Mouse (Mus musculus): Measurements from ENCODE around the gene Syngr3.

Gene Syngr3

DNA sequence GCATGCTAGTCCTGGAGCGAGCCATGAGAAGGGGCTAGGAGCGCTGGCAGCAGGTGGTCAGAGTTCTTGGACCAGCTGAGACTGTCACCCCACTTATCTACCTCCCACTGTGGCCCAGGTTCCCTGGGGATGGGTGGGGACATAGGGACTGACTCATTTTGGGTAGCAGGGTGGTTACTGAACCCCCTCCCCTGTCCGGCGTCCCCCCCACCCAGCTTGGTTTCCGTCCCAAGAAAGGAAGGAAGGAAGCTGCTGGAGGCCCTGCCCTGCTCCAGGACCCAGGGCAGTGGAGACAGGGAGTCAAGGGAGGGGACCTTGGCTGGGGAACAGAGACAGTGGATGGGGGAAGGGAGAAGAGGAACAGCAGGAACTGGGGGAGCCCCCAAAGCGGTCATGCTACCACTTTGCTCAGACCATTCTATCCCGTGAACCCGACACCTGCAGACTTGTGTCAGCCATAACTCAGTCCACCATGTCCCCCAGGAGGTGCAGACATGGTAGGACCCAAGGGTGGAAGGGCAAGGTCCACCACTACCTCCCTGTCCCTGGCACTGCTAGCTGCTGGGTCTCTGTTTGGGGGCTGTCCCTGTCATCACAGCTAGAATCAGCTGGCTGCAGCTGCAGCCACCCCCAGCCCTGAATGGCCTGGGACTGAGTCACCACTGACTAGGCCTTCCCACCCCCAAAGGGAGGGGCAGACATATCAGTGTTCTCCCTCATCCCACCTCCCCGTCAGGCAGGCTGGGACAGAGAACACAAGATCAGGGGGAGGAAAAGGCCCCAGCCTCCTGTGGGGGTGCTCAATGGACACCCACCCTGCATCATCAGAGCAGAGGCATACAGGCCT, 44.7 kb downstream of the Syngr3 start:
- DNase-seq (ENCODE audit: low read depth, low spot score): no peak

DNA sequence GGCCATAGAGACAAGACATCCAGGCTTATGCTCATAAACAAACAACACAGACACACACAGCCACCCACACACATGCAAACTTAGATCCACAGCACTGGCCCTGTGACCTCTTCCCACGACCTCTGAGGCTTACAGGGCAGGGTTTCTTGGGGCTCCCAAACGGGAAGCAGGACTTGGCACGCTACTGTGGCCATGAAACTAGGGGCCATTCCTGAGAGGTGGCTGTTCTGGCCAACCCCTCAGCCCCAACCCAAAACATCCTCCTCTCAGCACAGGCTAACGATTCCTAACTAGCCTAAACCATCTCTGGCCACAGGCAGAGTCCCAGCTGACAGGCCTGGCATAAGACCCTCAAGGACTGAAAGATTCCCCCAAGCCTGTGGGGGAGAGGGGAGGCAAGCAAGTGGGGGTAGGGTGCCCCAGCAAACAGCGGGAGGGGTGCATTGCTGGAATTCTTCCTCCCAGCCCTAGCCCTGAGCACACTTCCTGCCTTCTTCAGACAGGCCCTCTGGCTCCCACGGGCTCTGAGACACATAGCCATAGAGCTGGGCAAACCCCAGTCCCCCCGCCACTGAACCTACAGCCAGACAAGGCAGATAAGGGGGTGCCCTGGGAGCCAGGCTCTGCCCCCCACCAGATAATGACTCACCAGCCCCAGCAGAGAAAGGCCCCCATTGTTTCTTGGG, 45.6 kb downstream of the Syngr3 start:
- no peak for DNase-seq (ENCODE audit: low read depth, low spot score)

- no peak for DNase-seq (ENCODE audit: low read depth, low spot score)
Measured at GRCm38 (mm10) chr17:24642791-24643343, 46.9 kb downstream of the Syngr3 start.

DNA sequence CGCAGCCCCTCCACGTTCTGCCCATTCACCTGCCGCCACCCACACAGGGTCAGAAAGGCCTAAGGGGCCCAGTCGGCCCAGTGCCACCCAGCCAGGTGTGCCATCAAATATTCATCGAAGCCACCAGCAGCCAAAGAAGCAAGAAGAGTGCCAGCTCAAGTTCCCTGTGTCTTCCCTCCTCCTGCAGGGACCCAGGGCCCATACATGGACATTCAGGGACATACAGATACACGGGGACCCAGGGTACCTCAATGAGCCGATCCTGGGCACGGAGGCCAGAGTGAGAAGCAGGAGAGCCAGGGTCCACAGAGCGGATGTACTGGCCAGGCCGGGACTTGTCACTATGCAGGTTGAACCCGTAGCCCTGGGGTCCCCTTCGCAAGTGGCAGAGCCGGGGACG, 47.8 kb downstream of the Syngr3 start:
- DNase-seq (ENCODE audit: low read depth, low spot score): no peak

GRCm38 (mm10) chr17:24640581-24640980, 49.2 kb downstream of the Syngr3 start:
- no peak for DNase-seq (ENCODE audit: low read depth, low spot score)

- no peak for DNase-seq (ENCODE audit: low read depth, low spot score)
Measured at GRCm38 (mm10) chr17:24640119-24640518, 49.6 kb downstream of the Syngr3 start.

DNA sequence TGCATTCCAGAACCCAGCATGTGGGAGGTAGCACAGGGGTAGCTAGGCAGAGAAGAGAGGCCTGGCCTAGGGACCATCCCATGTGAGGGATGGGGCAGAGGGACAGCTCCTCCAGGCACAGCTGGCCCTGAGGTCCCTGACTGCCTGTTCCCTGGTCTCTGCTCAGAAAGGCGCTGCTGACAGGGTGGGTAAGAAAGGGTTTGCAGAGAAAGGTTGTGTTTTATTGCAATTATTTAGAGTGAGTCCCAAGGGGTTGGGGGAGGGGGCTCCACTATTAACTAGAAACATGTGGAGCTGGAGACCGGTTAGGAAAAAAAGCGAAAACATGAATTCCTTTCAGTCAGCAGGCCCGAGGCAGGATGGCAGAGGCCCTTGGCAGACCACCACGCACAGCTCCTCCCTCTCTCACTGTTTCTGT, 50.2 kb downstream of the Syngr3 start:
- DNase-seq (ENCODE audit: low read depth, low spot score): no peak

DNA sequence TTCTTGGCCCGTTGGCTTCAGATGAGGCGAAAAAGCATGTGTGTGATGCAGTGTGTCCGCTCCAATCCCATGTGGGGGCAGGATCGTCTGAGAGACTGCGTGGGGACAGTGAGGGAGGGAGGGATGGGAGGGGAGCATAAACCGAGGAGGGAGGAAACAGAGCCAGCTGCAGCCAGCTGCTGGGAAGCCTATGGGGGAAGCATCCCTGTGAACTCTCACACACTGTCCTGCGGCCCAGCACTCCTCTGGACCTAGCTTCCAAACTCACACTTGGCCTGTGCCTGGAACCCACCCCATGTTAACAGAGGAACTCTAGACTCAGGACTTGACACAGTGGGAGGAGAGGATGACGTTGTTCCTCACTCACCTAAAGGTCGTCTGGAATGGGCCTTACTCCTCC, 50.9 kb downstream of the Syngr3 start:
- no peak for DNase-seq (ENCODE audit: low read depth, low spot score)

DNA sequence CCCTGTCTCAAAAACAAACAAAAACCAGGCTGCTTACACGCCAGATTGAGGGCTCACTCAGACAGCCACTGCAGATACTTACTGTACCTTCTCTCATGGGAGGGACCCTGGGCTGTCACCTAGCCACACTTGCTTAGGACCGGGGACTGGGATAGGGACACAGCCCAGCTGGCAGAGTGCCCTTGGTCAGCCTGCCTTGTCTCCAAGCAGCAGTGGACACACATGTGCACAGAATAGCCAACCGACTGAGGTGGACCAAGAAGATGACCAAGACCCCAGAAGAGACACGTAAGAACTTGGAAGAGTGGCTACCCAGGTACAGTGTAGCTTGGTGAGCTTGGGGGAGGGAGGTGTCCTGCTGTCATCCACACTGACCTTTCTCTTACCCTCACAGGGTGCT, 51.5 kb downstream of the Syngr3 start:
- DNase-seq (ENCODE audit: low read depth, low spot score): no peak

GRCm38 (mm10) chr17:24636781-24637481, 52.8 kb downstream of the Syngr3 start:
- no peak for DNase-seq (ENCODE audit: low read depth, low spot score)

GRCm38 (mm10) chr17:24635694-24636093, 54.1 kb downstream of the Syngr3 start:
- DNase-seq (ENCODE audit: low read depth, low spot score): no peak

Data from CD4-positive helper T cell, adult 2 months (primary cell).